Mouse (Mus musculus): ENCODE data around the gene Nek6. TPM values are rescaled to one million over a fixed set of nuclear protein-coding genes. Genes with fewer than 3 reads are reported as not detected.

Gene Nek6
- polyA plus RNA-seq, 2 experiments: 77.2 to 123 TPM

DNA sequence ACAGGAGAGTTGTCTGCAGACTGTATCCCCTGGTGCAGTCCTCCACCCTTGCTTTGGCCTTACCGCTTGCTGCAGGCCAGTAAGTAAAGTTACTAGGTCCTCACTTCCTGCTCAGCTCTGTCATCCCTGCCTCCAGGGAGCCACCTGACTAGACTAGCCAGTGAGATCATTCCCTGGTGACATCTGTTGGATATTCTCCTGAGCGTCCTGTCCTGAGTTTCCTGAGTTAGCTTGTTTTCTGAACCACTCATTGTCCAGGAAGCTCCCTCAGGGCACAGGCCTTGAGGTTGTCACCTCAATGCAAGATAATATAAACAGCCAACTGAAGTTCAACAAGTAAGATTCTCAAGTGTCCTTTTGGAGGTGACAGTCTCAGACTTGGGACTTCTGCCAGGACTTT, 10.9 kb downstream of the Nek6 start:
- ATAC-seq (ENCODE audit: low FRiP score, low read depth): no peak
- WGBS: 54% methylated on average over 2 of the region's 2 CpGs

DNA sequence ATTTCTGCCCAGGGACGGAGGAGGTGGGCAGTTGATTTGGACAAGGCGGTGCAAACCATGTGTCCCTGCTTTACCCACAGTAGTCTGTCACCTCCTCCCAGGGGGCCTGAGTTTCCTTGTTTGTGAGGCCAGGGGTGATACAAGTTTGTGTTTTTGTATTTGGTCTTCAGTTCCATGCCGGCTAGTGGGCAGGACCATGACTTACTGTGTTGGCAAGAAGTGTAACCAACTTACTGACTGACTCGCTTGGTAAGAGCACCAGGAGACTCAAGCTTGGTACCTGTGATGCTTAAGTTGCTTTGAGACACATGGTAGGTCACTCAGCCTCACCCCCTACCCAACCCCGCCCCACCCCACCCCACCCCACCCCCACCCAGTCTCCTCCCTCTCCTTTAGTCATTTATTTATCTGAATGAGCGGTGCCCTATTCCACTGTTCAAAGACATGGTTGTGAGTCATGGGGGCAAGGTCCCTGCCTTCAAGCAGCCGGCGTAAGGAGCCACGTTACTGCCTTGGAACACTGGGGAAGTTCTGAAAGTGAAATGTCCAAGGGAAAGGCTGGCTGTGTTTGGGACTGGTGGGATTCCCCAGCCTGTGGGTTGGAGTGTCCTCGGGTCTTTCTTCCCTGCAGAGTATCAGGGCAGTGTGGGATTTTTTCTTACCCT, 12.5 kb downstream of the Nek6 start:
- Histone ChIP-seq H3K4me1 (ENCODE audit: control insufficient read depth, insufficient read depth, low read length) (peaks cover 13% of the 10 kb centered on the region), H3K4me2 (replicated peaks; ENCODE audit: low read depth, low read length, severe bottlenecking) (no peak overlapping the region), H3K4me3 (replicated peaks; ENCODE audit: low read length) (no peak overlapping the region), H3K9me3 (ENCODE audit: control insufficient read depth, low read length) (no peaks in the 10 kb centered on the region), H3K27me3 (ENCODE audit: control insufficient read depth, insufficient read depth, low read length) (no peaks in the 10 kb centered on the region), H3K9ac (ENCODE audit: low read depth, low read length, severe bottlenecking) (no peak overlapping the region), H3K27ac (replicated peaks; ENCODE audit: low read depth, low read length) (no peak overlapping the region), H3K36me3 (ENCODE audit: control insufficient read depth, insufficient read depth, low read length) (no peaks in the 10 kb centered on the region; the same call in 1 of the 2 replicates)
- ATAC-seq (ENCODE audit: low FRiP score, low read depth) (no peak), DNase-seq (ENCODE audit: low spot score) (no peak)
- WGBS: 88% methylated on average over 10 of the region's 10 CpGs
- no peak for TF ChIP-seq POLR2A (IDR thresholded peaks at IDR 0.05; ENCODE audit: borderline replicate concordance, extremely low read depth, insufficient read depth, insufficient read length)

More for the DNA sequence above, 10.9 kb downstream of the Nek6 start:
- no peak for TF ChIP-seq POLR2A (IDR thresholded peaks at IDR 0.05; ENCODE audit: borderline replicate concordance, extremely low read depth, insufficient read depth, insufficient read length)
- Histone ChIP-seq H3K4me1 (ENCODE audit: control insufficient read depth, insufficient read depth, low read length) (peaks cover 13% of the 10 kb centered on the region), H3K9ac (ENCODE audit: low read depth, low read length, severe bottlenecking) (no peak overlapping the region), H3K27ac (replicated peaks; ENCODE audit: low read depth, low read length) (no peak overlapping the region), H3K4me3 (replicated peaks; ENCODE audit: low read length) (no peak overlapping the region), H3K4me2 (replicated peaks; ENCODE audit: low read depth, low read length, severe bottlenecking) (no peak overlapping the region), H3K27me3 (ENCODE audit: control insufficient read depth, insufficient read depth, low read length) (no peaks in the 10 kb centered on the region), H3K9me3 (ENCODE audit: control insufficient read depth, low read length) (no peaks in the 10 kb centered on the region), H3K36me3 (ENCODE audit: control insufficient read depth, insufficient read depth, low read length) (no peaks in the 10 kb centered on the region; the same call in 1 of the 2 replicates)
- no peak for DNase-seq (ENCODE audit: low spot score)

DNA sequence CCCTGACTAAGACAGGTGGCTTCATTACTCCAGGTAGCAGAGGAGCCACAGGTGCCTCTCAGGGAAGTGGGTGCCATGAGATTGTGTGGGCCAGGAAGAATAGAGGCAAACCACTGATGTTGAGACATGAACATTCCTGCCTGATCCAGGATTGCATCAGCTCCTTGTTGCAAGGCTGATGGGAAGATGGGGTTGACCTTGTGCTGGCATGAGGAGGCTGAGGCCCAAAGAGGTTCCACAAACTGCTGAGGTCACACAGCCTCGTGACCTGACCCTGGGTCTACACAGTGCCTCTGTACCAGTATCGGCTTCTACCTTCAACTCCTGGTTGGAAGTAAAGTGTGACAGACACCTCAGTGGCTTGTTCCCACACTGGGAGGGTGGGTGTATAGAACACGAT, 13.6 kb downstream of the Nek6 start:
- ATAC-seq (ENCODE audit: low FRiP score, low read depth) (no peak), DNase-seq (ENCODE audit: low spot score) (no peak)
- Histone ChIP-seq H3K4me2 (replicated peaks; ENCODE audit: low read depth, low read length, severe bottlenecking) (no peak overlapping the region), H3K4me1 (ENCODE audit: control insufficient read depth, insufficient read depth, low read length) (peaks cover 18% of the 10 kb centered on the region), H3K36me3 (ENCODE audit: control insufficient read depth, insufficient read depth, low read length) (no peaks in the 10 kb centered on the region; the same call in 1 of the 2 replicates), H3K9me3 (ENCODE audit: control insufficient read depth, low read length) (no peaks in the 10 kb centered on the region), H3K4me3 (replicated peaks; ENCODE audit: low read length) (no peak overlapping the region), H3K9ac (ENCODE audit: low read depth, low read length, severe bottlenecking) (no peak overlapping the region), H3K27me3 (ENCODE audit: control insufficient read depth, insufficient read depth, low read length) (no peaks in the 10 kb centered on the region), H3K27ac (replicated peaks; ENCODE audit: low read depth, low read length) (no peak overlapping the region)
- no peak for TF ChIP-seq POLR2A (IDR thresholded peaks at IDR 0.05; ENCODE audit: borderline replicate concordance, extremely low read depth, insufficient read depth, insufficient read length)
- WGBS: 86% methylated on average over 3 of the region's 3 CpGs

DNA sequence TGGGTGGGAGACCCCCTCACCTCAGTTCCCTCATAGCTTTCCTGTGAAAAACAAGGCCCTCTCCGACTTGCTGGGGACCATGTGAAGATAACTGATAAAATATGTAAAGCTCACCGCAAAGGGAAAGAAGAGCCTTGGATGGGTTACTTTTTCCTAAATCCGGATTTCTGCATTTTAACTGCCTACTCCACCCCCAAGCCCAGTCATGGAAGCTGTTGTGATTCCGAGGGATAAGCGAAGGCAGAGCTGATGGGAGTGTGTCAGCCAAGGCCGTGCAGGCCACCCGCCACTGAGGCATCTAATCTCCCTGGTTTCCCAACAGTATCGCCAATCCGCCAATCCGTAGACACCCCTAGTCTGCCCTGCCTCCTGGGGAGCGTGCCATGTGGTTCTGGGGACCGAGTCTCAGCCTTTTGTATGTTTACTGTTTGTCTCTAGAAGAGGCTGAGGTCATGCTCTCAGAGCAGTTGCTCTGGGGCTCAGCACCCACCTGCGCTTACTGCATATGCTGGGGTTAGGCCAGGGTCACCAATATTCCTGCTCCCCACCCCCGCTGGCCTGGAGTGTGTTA, 18.2 kb downstream of the Nek6 start:
- H3K9ac ChIP-seq (ENCODE audit: low read depth, low read length, severe bottlenecking): no peak overlapping the region

DNA sequence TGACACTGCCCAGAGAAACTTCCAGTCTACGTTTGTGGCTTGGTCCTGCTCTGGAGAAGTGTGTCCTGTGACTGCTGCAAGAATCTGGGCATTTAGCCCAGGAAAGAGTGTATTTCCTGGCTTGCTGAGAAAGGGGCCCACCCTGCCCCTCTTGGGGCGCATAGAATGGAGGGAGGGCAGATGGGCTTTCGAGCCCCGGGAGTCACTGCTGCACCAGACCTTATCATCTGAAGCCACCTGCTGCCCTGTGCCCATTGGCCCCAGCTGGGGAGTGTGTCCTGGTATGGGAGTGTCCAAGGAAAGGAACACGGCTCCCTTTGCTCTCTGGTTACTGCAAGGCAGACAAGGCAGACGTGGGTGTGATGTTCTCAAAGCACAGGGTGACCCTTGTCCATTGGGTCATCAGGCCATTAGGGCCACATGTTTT, 19.5 kb downstream of the Nek6 start:
- WGBS: 30% methylated on average over 6 of the region's 6 CpGs
- Histone ChIP-seq H3K9me3 (ENCODE audit: control insufficient read depth, low read length) (no peaks in the 10 kb centered on the region), H3K4me2 (replicated peaks; ENCODE audit: low read depth, low read length, severe bottlenecking) (no peak overlapping the region), H3K9ac (ENCODE audit: low read depth, low read length, severe bottlenecking) (no peak overlapping the region), H3K4me1 (ENCODE audit: control insufficient read depth, insufficient read depth, low read length) (peaks cover 48% of the 10 kb centered on the region), H3K36me3 (ENCODE audit: control insufficient read depth, insufficient read depth, low read length) (no peaks in the 10 kb centered on the region), H3K27ac (replicated peaks; ENCODE audit: low read depth, low read length) (no peak overlapping the region), H3K27me3 (ENCODE audit: control insufficient read depth, insufficient read depth, low read length) (no peaks in the 10 kb centered on the region), H3K4me3 (replicated peaks; ENCODE audit: low read length) (no peak overlapping the region)
- DNase-seq (ENCODE audit: low spot score) (peak; percentile 68), ATAC-seq (ENCODE audit: low FRiP score, low read depth) (peak; percentile 25; the same call in 1 of the 2 replicates)
- no peak for TF ChIP-seq POLR2A (IDR thresholded peaks at IDR 0.05; ENCODE audit: borderline replicate concordance, extremely low read depth, insufficient read depth, insufficient read length)

More for the DNA sequence above, 18.2 kb downstream of the Nek6 start:
- H3K27ac ChIP-seq (replicated peaks; ENCODE audit: low read depth, low read length): no peak overlapping the region
- ATAC-seq (ENCODE audit: low FRiP score, low read depth): no peak
- no peaks in the 10 kb centered on the region for H3K27me3 ChIP-seq (ENCODE audit: control insufficient read depth, insufficient read depth, low read length)
- no peak overlapping the region for H3K4me3 ChIP-seq (replicated peaks; ENCODE audit: low read length)
- peaks cover 38% of the 10 kb centered on the region for H3K4me1 ChIP-seq (ENCODE audit: control insufficient read depth, insufficient read depth, low read length)
- no peak overlapping the region for H3K4me2 ChIP-seq (replicated peaks; ENCODE audit: low read depth, low read length, severe bottlenecking)
- WGBS: 76% methylated on average over 14 of the region's 14 CpGs
- no peaks in the 10 kb centered on the region for H3K9me3 ChIP-seq (ENCODE audit: control insufficient read depth, low read length)
- no peaks in the 10 kb centered on the region for H3K36me3 ChIP-seq (ENCODE audit: control insufficient read depth, insufficient read depth, low read length)
- DNase-seq (ENCODE audit: low spot score): no peak
- no peak for TF ChIP-seq POLR2A (IDR thresholded peaks at IDR 0.05; ENCODE audit: borderline replicate concordance, extremely low read depth, insufficient read depth, insufficient read length)
